Mouse (Mus musculus) embryonic facial prominence, embryonic 13.5 days (tissue): ENCODE data around the gene Cacna2d1. TPM values are rescaled to one million over a fixed set of nuclear protein-coding genes. Genes with fewer than 3 reads are reported as not detected.

Experiments
- ATAC-seq: fragments of 200-750 bp; cut with Nextera tagmentation; 2 replicates; pipeline ENCODE4 v1.8.0; 2017; ENCODE audit warnings: low read depth; ENCODE audit not compliant: insufficient number of reproducible peaks, insufficient read depth, low FRiP score, low TSS enrichment
- H3K27ac ChIP-seq: fragments of 300-500 bp; sonication (generic); 2 replicates; pipeline ENCODE4 v1.5.1; 2015; ENCODE audit warnings: moderate library complexity, mild to moderate bottlenecking, inconsistent platforms
- H3K27me3 ChIP-seq: fragments of 300-500 bp; sonication (generic); 2 replicates; pipeline ENCODE4 v1.6.1; 2015; ENCODE audit warnings: mild to moderate bottlenecking, inconsistent platforms
- H3K36me3 ChIP-seq: fragments of 300-500 bp; sonication (generic); 2 replicates; pipeline ENCODE4 v1.6.1; 2015; ENCODE audit warnings: mild to moderate bottlenecking, inconsistent platforms
- H3K4me1 ChIP-seq: fragments of 300-500 bp; sonication (generic); 2 replicates; pipeline ENCODE4 v1.6.1; 2015; ENCODE audit warnings: inconsistent platforms
- H3K4me2 ChIP-seq: fragments of 300-500 bp; sonication (generic); 2 replicates; pipeline ENCODE4 v1.6.1; 2015; ENCODE audit warnings: moderate library complexity, mild to moderate bottlenecking, inconsistent platforms
- H3K4me3 ChIP-seq: fragments of 300-500 bp; sonication (generic); 2 replicates; pipeline ENCODE4 v1.5.1; 2015; ENCODE audit warnings: mild to moderate bottlenecking, inconsistent platforms
- H3K9ac ChIP-seq: fragments of 300-500 bp; sonication (generic); 2 replicates; pipeline ENCODE4 v1.6.1; 2015; ENCODE audit warnings: mild to moderate bottlenecking, inconsistent platforms
- H3K9me3 ChIP-seq: fragments of 300-500 bp; sonication (generic); 2 replicates; pipeline ENCODE4 v1.6.1; 2016; ENCODE audit warnings: inconsistent platforms
- whole genome bisulfite sequencing: fragments of 180-500 bp; shearing (Covaris S2); methylation state at CpG from one replicate; pipeline ENCODE4 v1.1.7; 2015; ENCODE audit warnings: mixed read lengths; 5-methylcytosine and 5-hydroxymethylcytosine counted together
- polyA plus RNA-seq: library from polyadenylated mRNA; unstranded; fragments of >200 nt; fragmentation: Nextera tagmentation; extraction: Ambion mirVana; gene quantifications from 2 replicates; pipeline ENCODE4 v1.2.1, GENCODE M21; 2015

Gene Cacna2d1
- polyA plus RNA-seq, 1 experiment from 2014 or later = 11.4 TPM

- Histone ChIP-seq H3K4me2 (no peak overlapping the region), H3K4me3 (no peak overlapping the region), H3K27ac (no peak overlapping the region), H3K4me1 (0 out of 2 replicates have a peak, but pooled peaks cover 6% of the 10 kb centered on the region), H3K9ac (no peak overlapping the region), H3K36me3 (no peaks in the 10 kb centered on the region), H3K27me3 (no peaks in the 10 kb centered on the region), H3K9me3 (no peaks in the 10 kb centered on the region)
- no peak for ATAC-seq
- 82% methylated on average over 6 of the region's 6 CpGs for WGBS
Observed at GRCm38 (mm10) chr5:16299631-16300030, 365.1 kb downstream of the Cacna2d1 start.

GRCm38 (mm10) chr5:16309168-16310006, 374.9 kb downstream of the Cacna2d1 start:
- no peaks in the 10 kb centered on the region for H3K9me3 ChIP-seq
- H3K27me3 ChIP-seq = no peaks in the 10 kb centered on the region
- H3K4me1 ChIP-seq = no peaks in the 10 kb centered on the region
- no peaks in the 10 kb centered on the region for H3K36me3 ChIP-seq
- H3K27ac ChIP-seq = no peak overlapping the region
- no peak overlapping the region for H3K4me2 ChIP-seq
- 38% methylated on average over 7 of the region's 7 CpGs for WGBS
- no peak for ATAC-seq
- H3K9ac ChIP-seq = no peak overlapping the region
- no peak overlapping the region for H3K4me3 ChIP-seq

GRCm38 (mm10) chr5:16314242-16314641, 379.8 kb downstream of the Cacna2d1 start:
- H3K4me3 ChIP-seq = no peak overlapping the region
- H3K27me3 ChIP-seq = no peaks in the 10 kb centered on the region
- H3K27ac ChIP-seq = no peak overlapping the region
- no peaks in the 10 kb centered on the region for H3K36me3 ChIP-seq
- H3K9me3 ChIP-seq = no peaks in the 10 kb centered on the region
- ATAC-seq = no peak
- H3K4me1 ChIP-seq = no peaks in the 10 kb centered on the region
- H3K9ac ChIP-seq = no peak overlapping the region
- no peak overlapping the region for H3K4me2 ChIP-seq
- WGBS = 55% methylated on average over 5 of the region's 5 CpGs

GRCm38 (mm10) chr5:16315983-16316390, 381.5 kb downstream of the Cacna2d1 start:
- Histone ChIP-seq H3K4me2 (no peak overlapping the region), H3K36me3 (0 out of 2 replicates have a peak, but pooled peaks cover 5% of the 10 kb centered on the region), H3K4me1 (no peaks in the 10 kb centered on the region), H3K4me3 (no peak overlapping the region), H3K27me3 (no peaks in the 10 kb centered on the region), H3K9ac (no peak overlapping the region), H3K9me3 (no peaks in the 10 kb centered on the region), H3K27ac (no peak overlapping the region)
- ATAC-seq = no peak

GRCm38 (mm10) chr5:16317680-16318242, 383.3 kb downstream of the Cacna2d1 start:
- no peak overlapping the region for H3K27ac ChIP-seq
- no peak overlapping the region for H3K9ac ChIP-seq
- WGBS = 59% methylated on average over 4 of the region's 4 CpGs
- H3K9me3 ChIP-seq = no peaks in the 10 kb centered on the region
- no peak overlapping the region for H3K4me2 ChIP-seq
- no peak overlapping the region for H3K4me3 ChIP-seq
- H3K4me1 ChIP-seq = no peaks in the 10 kb centered on the region
- 0 out of 2 replicates have a peak, but pooled peaks cover 5% of the 10 kb centered on the region for H3K36me3 ChIP-seq
- no peaks in the 10 kb centered on the region for H3K27me3 ChIP-seq
- no peak for ATAC-seq

- H3K4me1 ChIP-seq = no peaks in the 10 kb centered on the region
- no peak overlapping the region for H3K4me2 ChIP-seq
- H3K9me3 ChIP-seq = no peaks in the 10 kb centered on the region
- whole genome bisulfite sequencing = 89% methylated on average over 3 of the region's 3 CpGs
- H3K4me3 ChIP-seq = no peak overlapping the region
- H3K36me3 ChIP-seq = no peaks in the 10 kb centered on the region
- H3K27ac ChIP-seq = no peak overlapping the region
- no peak for ATAC-seq
- no peak overlapping the region for H3K9ac ChIP-seq
- H3K27me3 ChIP-seq = no peaks in the 10 kb centered on the region
Observed at GRCm38 (mm10) chr5:16326610-16327009, 392.1 kb downstream of the Cacna2d1 start.

GRCm38 (mm10) chr5:16345393-16345792, 410.9 kb downstream of the Cacna2d1 start:
- Histone ChIP-seq H3K9ac (no peak overlapping the region), H3K36me3 (no peaks in the 10 kb centered on the region), H3K4me3 (no peak overlapping the region), H3K27me3 (no peaks in the 10 kb centered on the region), H3K27ac (no peak overlapping the region), H3K4me2 (no peak overlapping the region), H3K9me3 (no peaks in the 10 kb centered on the region), H3K4me1 (no peaks in the 10 kb centered on the region)
- no peak for ATAC-seq

GRCm38 (mm10) chr5:16355816-16356215, 421.3 kb downstream of the Cacna2d1 start:
- whole genome bisulfite sequencing = 87% methylated on average over 3 of the region's 3 CpGs
- Histone ChIP-seq H3K27me3 (no peaks in the 10 kb centered on the region), H3K4me3 (no peak overlapping the region), H3K9ac (no peak overlapping the region), H3K4me2 (no peak overlapping the region), H3K27ac (no peak overlapping the region), H3K9me3 (no peaks in the 10 kb centered on the region), H3K4me1 (no peaks in the 10 kb centered on the region), H3K36me3 (peaks cover 5% of the 10 kb centered on the region; the same call in 1 of the 2 replicates)
- no peak for ATAC-seq

GRCm38 (mm10) chr5:16357709-16358108, 423.2 kb downstream of the Cacna2d1 start:
- ATAC-seq = no peak
- Histone ChIP-seq H3K4me3 (no peak overlapping the region), H3K4me1 (no peaks in the 10 kb centered on the region), H3K36me3 (peaks cover 5% of the 10 kb centered on the region; the same call in 1 of the 2 replicates), H3K9me3 (no peaks in the 10 kb centered on the region), H3K27ac (no peak overlapping the region), H3K27me3 (no peaks in the 10 kb centered on the region), H3K4me2 (no peak overlapping the region), H3K9ac (no peak overlapping the region)
- WGBS = 65% methylated on average over 4 of the region's 4 CpGs

- Histone ChIP-seq H3K9ac (no peak overlapping the region), H3K27me3 (no peaks in the 10 kb centered on the region), H3K4me3 (no peak overlapping the region), H3K27ac (no peak overlapping the region), H3K9me3 (no peaks in the 10 kb centered on the region), H3K4me2 (no peak overlapping the region), H3K36me3 (peaks cover 5% of the 10 kb centered on the region; the same call in 1 of the 2 replicates), H3K4me1 (no peaks in the 10 kb centered on the region)
- WGBS = 89% methylated on average over 2 of the region's 2 CpGs
- no peak for ATAC-seq
Observed at GRCm38 (mm10) chr5:16362076-16362475, 427.6 kb downstream of the Cacna2d1 start.

GRCm38 (mm10) chr5:16363171-16363570, 428.7 kb downstream of the Cacna2d1 start:
- no peak overlapping the region for H3K4me2 ChIP-seq
- no peaks in the 10 kb centered on the region for H3K27me3 ChIP-seq
- ATAC-seq = no peak
- H3K9me3 ChIP-seq = no peaks in the 10 kb centered on the region
- H3K27ac ChIP-seq = no peak overlapping the region
- no peak overlapping the region for H3K4me3 ChIP-seq
- H3K4me1 ChIP-seq = no peaks in the 10 kb centered on the region
- H3K36me3 ChIP-seq = peaks cover 5% of the 10 kb centered on the region; the same call in 1 of the 2 replicates
- no peak overlapping the region for H3K9ac ChIP-seq
- WGBS = 84% methylated on average over 2 of the region's 2 CpGs

GRCm38 (mm10) chr5:16370706-16371105, 436.2 kb downstream of the Cacna2d1 start:
- no peak overlapping the region for H3K4me2 ChIP-seq
- no peak overlapping the region for H3K27ac ChIP-seq
- no peaks in the 10 kb centered on the region for H3K36me3 ChIP-seq
- no peaks in the 10 kb centered on the region for H3K27me3 ChIP-seq
- no peaks in the 10 kb centered on the region for H3K9me3 ChIP-seq
- no peak overlapping the region for H3K4me3 ChIP-seq
- H3K9ac ChIP-seq = no peak overlapping the region
- WGBS = 92% methylated on average over 8 of the region's 8 CpGs
- no peak for ATAC-seq
- no peaks in the 10 kb centered on the region for H3K4me1 ChIP-seq
